ENCODE assay signal across 13 mouse cellular contexts in the genomic region with DNA sequence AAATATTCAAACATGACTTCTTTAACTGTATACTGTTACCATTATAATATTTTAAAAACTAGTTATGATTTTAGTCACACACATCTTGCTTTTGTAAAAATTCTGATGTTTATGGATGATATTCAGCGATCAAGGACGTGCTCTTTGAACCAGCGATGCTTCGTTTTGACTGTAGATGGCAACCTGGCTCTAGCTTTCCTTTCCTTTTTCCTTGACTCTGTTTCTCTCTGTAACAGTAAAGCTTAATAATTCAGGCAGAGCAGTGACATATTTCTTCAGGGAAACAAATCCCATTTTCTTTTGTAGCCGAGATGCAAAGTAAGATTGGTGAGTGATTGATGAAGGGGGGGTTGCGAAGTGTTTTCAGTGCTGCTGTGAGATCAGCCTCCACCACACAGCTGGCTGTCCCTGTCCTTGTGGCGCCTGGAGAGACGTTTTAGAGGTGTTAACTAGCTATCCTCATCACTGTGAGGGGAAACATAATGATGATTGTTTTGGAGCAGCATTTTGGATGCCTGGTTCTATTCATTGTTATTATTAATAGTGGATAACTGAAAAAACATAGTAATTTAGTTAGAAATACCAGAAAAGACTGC.
DNase-seq lines count a peak whose midpoint lies in the region; ATAC-seq and TF ChIP-seq lines count a peak whose summit lies in the region.
"Had no signal": no experiment of that assay in that cellular context is flagged by ENCODE, and none has a peak within 500 bp of the region (broad histone marks: within the 10 kb centered on the region; RNA-seq: fewer than 3 reads in every experiment).

No protein-coding gene starts in this region.

- H3K36me3 ChIP-seq in heart, postnatal 0 days (replicated peaks; ENCODE audit: control insufficient read depth, insufficient read depth, low read length): no peaks in the 10 kb centered on the region
- H3K36me3 ChIP-seq in midbrain, embryonic 15.5 days (replicated peaks): no peaks in the 10 kb centered on the region
- H3K36me3 ChIP-seq in midbrain, embryonic 10.5 days: no peaks in the 10 kb centered on the region
- H3K36me3 ChIP-seq in neural tube, embryonic 15.5 days: no peaks in the 10 kb centered on the region
- H3K36me3 ChIP-seq: liver, embryonic 15.5 days had no signal

- no peaks in the 10 kb centered on the region for H3K27me3 ChIP-seq in heart, postnatal 0 days (ENCODE audit: control insufficient read depth, insufficient read depth, low read length)
- no peaks in the 10 kb centered on the region for H3K27me3 ChIP-seq in midbrain, embryonic 15.5 days (replicated peaks)
- H3K27me3 ChIP-seq in midbrain, embryonic 10.5 days (ENCODE audit: low read depth, poor library complexity, severe bottlenecking): no peaks in the 10 kb centered on the region
- H3K27me3 ChIP-seq in neural tube, embryonic 15.5 days (replicated peaks): no peaks in the 10 kb centered on the region
- H3K27me3 ChIP-seq: liver, embryonic 15.5 days had no signal

- H3K4me3 ChIP-seq in heart, postnatal 0 days (ENCODE audit: low read depth, low read length): no peak overlapping the region
- no peak overlapping the region for H3K4me3 ChIP-seq in midbrain, embryonic 15.5 days
- H3K4me3 ChIP-seq in midbrain, embryonic 10.5 days: no peak overlapping the region
- H3K4me3 ChIP-seq in neural tube, embryonic 15.5 days (replicated peaks): no peak overlapping the region
- H3K4me3 ChIP-seq: erythroblast, embryonic 14.5 days; liver, embryonic 15.5 days; megakaryocyte, embryonic 14.5 days had no signal

- H3K4me1 ChIP-seq in heart, postnatal 0 days (ENCODE audit: control insufficient read depth, insufficient read depth): no peaks in the 10 kb centered on the region
- H3K4me1 ChIP-seq in midbrain, embryonic 15.5 days: peaks cover 11% of the 10 kb centered on the region
- H3K4me1 ChIP-seq in midbrain, embryonic 10.5 days: no peaks in the 10 kb centered on the region
- no peaks in the 10 kb centered on the region for H3K4me1 ChIP-seq in neural tube, embryonic 15.5 days
- H3K4me1 ChIP-seq: liver, embryonic 15.5 days; megakaryocyte, embryonic 14.5 days had no signal

- 66% methylated on average over 8 of the region's 8 CpGs for WGBS in heart, postnatal 0 days
- WGBS in midbrain, embryonic 15.5 days: 54% methylated on average over 8 of the region's 8 CpGs
- 81% methylated on average over 8 of the region's 8 CpGs for WGBS in midbrain, embryonic 10.5 days
- WGBS in neural tube, embryonic 15.5 days: 54% methylated on average over 8 of the region's 8 CpGs

- H3K4me2 ChIP-seq in heart, postnatal 0 days (ENCODE audit: low read depth, low read length): no peak overlapping the region
- H3K4me2 ChIP-seq in midbrain, embryonic 15.5 days: no peak overlapping the region
- H3K4me2 ChIP-seq in neural tube, embryonic 15.5 days: no peak overlapping the region
- H3K4me2 ChIP-seq: liver, embryonic 15.5 days had no signal

- H3K9me3 ChIP-seq in heart, postnatal 0 days (replicated peaks; ENCODE audit: control insufficient read depth, low read length): no peaks in the 10 kb centered on the region
- H3K9me3 ChIP-seq in midbrain, embryonic 15.5 days: no peaks in the 10 kb centered on the region
- H3K9me3 ChIP-seq in midbrain, embryonic 10.5 days (replicated peaks): no peaks in the 10 kb centered on the region
- no peaks in the 10 kb centered on the region for H3K9me3 ChIP-seq in neural tube, embryonic 15.5 days (replicated peaks)
- H3K9me3 ChIP-seq: liver, embryonic 15.5 days; megakaryocyte, embryonic 14.5 days had no signal

- no peak for TF ChIP-seq EP300 in heart, postnatal 0 days (IDR thresholded peaks at IDR 0.05; ENCODE audit: low read depth)

- peak; percentile 24 for TF ChIP-seq CTCF in heart, postnatal 0 days (IDR thresholded peaks at IDR 0.05; ENCODE audit: low read depth)

- no peak for ATAC-seq in heart, postnatal 0 days (ENCODE audit: insufficient read depth, low read depth)
- ATAC-seq in midbrain, embryonic 15.5 days (replicated peaks): peak; percentile 69; the same call in 1 of the 2 replicates
- ATAC-seq in neural tube, embryonic 15.5 days (ENCODE audit: low FRiP score): peak; percentile 45; the same call in 1 of the 2 replicates
- ATAC-seq in monocyte, adult 5-6 weeks (replicated peaks; ENCODE audit: insufficient number of reproducible peaks, low FRiP score, low TSS enrichment, poor library complexity, severe bottlenecking): no peak

- intact Hi-C loops in heart, postnatal 14 days (cut with DNase I): no loop called here

- DNase-seq in heart, postnatal 0 days (ENCODE audit: low spot score): peak; percentile 16
- no peak for DNase-seq in heart, postnatal 14 days
- DNase-seq in midbrain, embryonic 10.5 days (ENCODE audit: low spot score): no peak
- DNase-seq in embryo, embryonic 10.5 days (ENCODE audit: low spot score): peak; percentile 33
- DNase-seq: adrenal gland, postnatal 25 days; cerebellum, adult 8-10 months; heart, postnatal 36 days had no signal

- H3K9ac ChIP-seq in heart, postnatal 0 days (replicated peaks; ENCODE audit: low read depth, low read length): no peak overlapping the region
- H3K9ac ChIP-seq in midbrain, embryonic 15.5 days: no peak overlapping the region
- no peak overlapping the region for H3K9ac ChIP-seq in neural tube, embryonic 15.5 days (replicated peaks)
- H3K9ac ChIP-seq: liver, embryonic 15.5 days had no signal

- no peak overlapping the region for H3K27ac ChIP-seq in heart, postnatal 0 days (ENCODE audit: low read depth)
- H3K27ac ChIP-seq in midbrain, embryonic 15.5 days: peak overlapping the region; percentile 69
- H3K27ac ChIP-seq in midbrain, embryonic 10.5 days (replicated peaks): no peak overlapping the region
- H3K27ac ChIP-seq in neural tube, embryonic 15.5 days (replicated peaks): no peak overlapping the region
- H3K27ac ChIP-seq: liver, embryonic 15.5 days had no signal

Comparison
In these comparisons a context has a peak if more than half of its experiments do, and no peak if none do; other contexts are left out.
1. DNase-seq: peak in heart, postnatal 0 days (single experiment) and embryo, embryonic 10.5 days (single experiment); none in heart, postnatal 14 days (0 of 2) and midbrain, embryonic 10.5 days (single experiment).
2. ATAC-seq: peak in midbrain, embryonic 15.5 days (single experiment) and neural tube, embryonic 15.5 days (single experiment); none in heart, postnatal 0 days (single experiment) and monocyte, adult 5-6 weeks (single experiment).